Comparison of ENCODE assay signal across 25 mouse cellular contexts in genomic region chr8:12322071-12322470, GRCm38 (mm10). TPM values are rescaled to one million over a fixed set of nuclear protein-coding genes. Genes with fewer than 3 reads are reported as not detected.
DNase-seq lines count a peak whose midpoint lies in the region; ATAC-seq lines count a peak whose summit lies in the region.
"Had no signal": no experiment of that assay in that cellular context is flagged by ENCODE, and none has a peak within 500 bp of the region (broad histone marks: within the 10 kb centered on the region; RNA-seq: fewer than 3 reads in every experiment).

No protein-coding gene starts in this region.

- no peak overlapping the region for H3K4me3 ChIP-seq in heart, embryonic 11.5 days (ENCODE audit: low read depth, low read length)
- H3K4me3 ChIP-seq in heart, embryonic 16.5 days (ENCODE audit: low read length) = no peak overlapping the region
- H3K4me3 ChIP-seq in forebrain, embryonic 14.5 days (ENCODE audit: low read depth, low read length) = no peak overlapping the region
- H3K4me3 ChIP-seq: embryonic facial prominence, embryonic 10.5 days; gastrocnemius, adult 2 months; heart, embryonic 10.5 days; hindbrain, embryonic 12.5 days had no signal

- DNase-seq in heart, postnatal 25 days (ENCODE audit: low spot score) = no peak
- no peak for DNase-seq in heart, adult 11 months
- DNase-seq in forebrain, embryonic 14.5 days (ENCODE audit: low spot score) = no peak
- no peak for DNase-seq in lung, adult 18-20 months
- DNase-seq: adrenal gland, adult 2 months; adrenal gland, postnatal 25 days; cerebellum, adult 2 months; cerebellum, postnatal 10 days; gastrocnemius, adult 2 months; gastrocnemius, postnatal 25 days; heart, postnatal 14 days; kidney, adult 11 months; kidney, adult 9 months had no signal

- peaks cover 14% of the 10 kb centered on the region for H3K27me3 ChIP-seq in heart, embryonic 11.5 days (ENCODE audit: control insufficient read depth, insufficient read depth, low read length)
- H3K27me3 ChIP-seq in heart, embryonic 16.5 days (ENCODE audit: control insufficient read depth, insufficient read depth, low read length) = peaks cover 5% of the 10 kb centered on the region; the same call in 1 of the 2 replicates
- H3K27me3 ChIP-seq in forebrain, embryonic 14.5 days (replicated peaks; ENCODE audit: control insufficient read depth, insufficient read depth, low read length) = peaks cover 5% of the 10 kb centered on the region; the same call in 1 of the 2 replicates

- H3K9me3 ChIP-seq in heart, embryonic 11.5 days (replicated peaks; ENCODE audit: control insufficient read depth, low read length) = no peaks in the 10 kb centered on the region
- H3K9me3 ChIP-seq in heart, embryonic 16.5 days (replicated peaks; ENCODE audit: control insufficient read depth, low read length) = no peaks in the 10 kb centered on the region
- no peaks in the 10 kb centered on the region for H3K9me3 ChIP-seq in forebrain, embryonic 14.5 days (replicated peaks; ENCODE audit: control insufficient read depth, low read length)
- H3K9me3 ChIP-seq: embryonic facial prominence, embryonic 10.5 days; heart, embryonic 10.5 days; hindbrain, embryonic 12.5 days had no signal

- H3K4me1 ChIP-seq in heart, embryonic 11.5 days (ENCODE audit: control insufficient read depth, insufficient read depth, low read length) = peaks cover 8% of the 10 kb centered on the region
- peaks cover 14% of the 10 kb centered on the region for H3K4me1 ChIP-seq in heart, embryonic 16.5 days (ENCODE audit: control insufficient read depth, insufficient read depth, low read length)
- H3K4me1 ChIP-seq in forebrain, embryonic 14.5 days (ENCODE audit: control insufficient read depth, insufficient read depth, low read length) = peaks cover 58% of the 10 kb centered on the region

- H3K36me3 ChIP-seq in heart, embryonic 11.5 days (ENCODE audit: control insufficient read depth, insufficient read depth, low read length) = no peaks in the 10 kb centered on the region
- H3K36me3 ChIP-seq in heart, embryonic 16.5 days (ENCODE audit: control insufficient read depth, insufficient read depth) = no peaks in the 10 kb centered on the region
- H3K36me3 ChIP-seq in forebrain, embryonic 14.5 days (ENCODE audit: control insufficient read depth, insufficient read depth, low read length) = no peaks in the 10 kb centered on the region
- H3K36me3 ChIP-seq: embryonic facial prominence, embryonic 10.5 days; heart, embryonic 10.5 days; hindbrain, embryonic 12.5 days had no signal

- peak overlapping the region; percentile 10; the same call in 1 of the 2 replicates for H3K27ac ChIP-seq in heart, embryonic 11.5 days (ENCODE audit: low read depth, low read length)
- no peak overlapping the region for H3K27ac ChIP-seq in heart, embryonic 16.5 days (ENCODE audit: low read length)
- H3K27ac ChIP-seq in forebrain, embryonic 14.5 days (ENCODE audit: low read depth, low read length) = 0 out of 2 replicates have a peak overlapping the region, but pooled peaks have one; percentile 34
- H3K27ac ChIP-seq: embryonic facial prominence, embryonic 10.5 days; gastrocnemius, adult 2 months; heart, embryonic 10.5 days; hindbrain, embryonic 12.5 days had no signal

- WGBS in heart, embryonic 11.5 days (ENCODE audit: insufficient replicate concordance) = 47% methylated on average over 6 of the region's 6 CpGs
- 38% methylated on average over 6 of the region's 6 CpGs for WGBS in heart, embryonic 16.5 days
- WGBS in forebrain, embryonic 14.5 days = 71% methylated on average over 6 of the region's 6 CpGs

- intact Hi-C loops in heart, postnatal 25 days (cut with DNase I) = no loop called here

- H3K4me2 ChIP-seq in heart, embryonic 11.5 days = no peak overlapping the region
- no peak overlapping the region for H3K4me2 ChIP-seq in heart, embryonic 16.5 days (ENCODE audit: low read depth, low read length)
- no peak overlapping the region for H3K4me2 ChIP-seq in forebrain, embryonic 14.5 days (ENCODE audit: low read length)
- H3K4me2 ChIP-seq: hindbrain, embryonic 12.5 days had no signal

- no peak overlapping the region for H3K9ac ChIP-seq in heart, embryonic 11.5 days (ENCODE audit: low read depth, low read length)
- H3K9ac ChIP-seq in heart, embryonic 16.5 days (ENCODE audit: low read length) = no peak overlapping the region
- no peak overlapping the region; the same call in 1 of the 2 replicates for H3K9ac ChIP-seq in forebrain, embryonic 14.5 days (ENCODE audit: low read length)
- H3K9ac ChIP-seq: hindbrain, embryonic 12.5 days had no signal

- no peak for ATAC-seq in heart, embryonic 11.5 days (replicated peaks; ENCODE audit: insufficient number of reproducible peaks, low FRiP score, low TSS enrichment)
- peak; percentile 69 for ATAC-seq in heart, embryonic 16.5 days (replicated peaks; ENCODE audit: extremely low read depth, insufficient read depth, low FRiP score)
- no peak for ATAC-seq in forebrain, embryonic 14.5 days
- ATAC-seq: activated CD4-positive, CD25-positive, alpha-beta regulatory T cell, adult 4 months; hindbrain, embryonic 16.5 days; inflammation-experienced regulatory T-cells, adult 6 months; Patski had no signal

RNA-seq across cellular contexts. Expression of gene A230072I06Rik, which starts 43.5 kb away (rescaled TPM):
- polyA plus RNA-seq in heart, embryonic 11.5 days (2014; fragmentation: Nextera tagmentation; extraction: Ambion mirVana) = not detected in 2 replicates
- not detected for total RNA-seq in heart, postnatal 25 days (2021)
- not detected in 2 replicates for polyA plus RNA-seq in heart, embryonic 16.5 days (2015; fragmentation: Nextera tagmentation; extraction: Ambion mirVana)
- polyA plus RNA-seq in forebrain, embryonic 14.5 days (2014; fragmentation: Nextera tagmentation; extraction: Ambion mirVana) = 0.27 TPM in 1 of 2 replicates, not detected in the other
- total RNA-seq: adrenal gland, adult 2 months; adrenal gland, postnatal 25 days; CH12.LX; gastrocnemius, adult 2 months; gastrocnemius, postnatal 25 days; granulocyte monocyte progenitor cell, adult 5-6 weeks; heart, postnatal 14 days had no signal
- polyA plus RNA-seq: activated CD4-positive, CD25-positive, alpha-beta regulatory T cell, adult 4 months; adrenal gland, adult 2 months; cerebellum, adult 2 months; embryonic facial prominence, embryonic 10.5 days; embryonic facial prominence, embryonic 14.5 days; heart, embryonic 10.5 days; inflammation-experienced regulatory T-cells, adult 6 months; Patski had no signal
